Comparison of ENCODE assay signal across 8 mouse cellular contexts in the genomic region with DNA sequence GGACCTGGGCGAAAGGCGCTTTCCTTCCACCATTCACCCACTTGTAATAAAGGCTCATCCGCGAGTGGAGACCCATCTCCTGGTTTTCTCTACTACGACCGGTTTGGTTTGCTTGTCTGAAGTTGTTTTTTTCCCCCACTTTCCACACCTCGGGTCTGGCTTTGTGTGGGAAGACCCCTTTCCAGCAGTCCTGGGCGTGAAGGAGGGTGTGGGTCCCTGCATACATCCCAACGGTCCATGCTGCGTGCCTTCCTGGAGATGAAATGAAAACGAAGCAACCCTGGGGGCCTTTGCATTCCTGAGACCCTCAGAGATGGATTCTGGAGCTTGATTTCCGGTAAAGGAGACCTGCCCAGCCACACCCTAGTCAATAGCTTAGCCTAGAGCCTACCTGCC. TPM values are rescaled to one million over a fixed set of nuclear protein-coding genes. Genes with fewer than 3 reads are reported as not detected.
DNase-seq lines count a peak whose midpoint lies in the region; ATAC-seq lines count a peak whose summit lies in the region.

No protein-coding gene starts in this region.

- no peaks in the 10 kb centered on the region for H3K27me3 ChIP-seq in lung, embryonic 16.5 days (ENCODE audit: control insufficient read depth, insufficient read depth, low read depth, low read length)
- no peaks in the 10 kb centered on the region for H3K27me3 ChIP-seq in embryonic facial prominence, embryonic 12.5 days
- H3K27me3 ChIP-seq in intestine, embryonic 15.5 days (replicated peaks): no peaks in the 10 kb centered on the region
- H3K27me3 ChIP-seq in neural tube, embryonic 12.5 days (replicated peaks): no peaks in the 10 kb centered on the region

- H3K9me3 ChIP-seq in lung, embryonic 16.5 days (ENCODE audit: control insufficient read depth, low read length): no peaks in the 10 kb centered on the region
- no peaks in the 10 kb centered on the region for H3K9me3 ChIP-seq in embryonic facial prominence, embryonic 12.5 days
- H3K9me3 ChIP-seq in intestine, embryonic 15.5 days: no peaks in the 10 kb centered on the region
- H3K9me3 ChIP-seq in neural tube, embryonic 12.5 days: no peaks in the 10 kb centered on the region

- H3K4me2 ChIP-seq in lung, embryonic 16.5 days (ENCODE audit: low read depth, low read length): peak overlapping the region; percentile 89
- H3K4me2 ChIP-seq in embryonic facial prominence, embryonic 12.5 days (replicated peaks): peak overlapping the region; percentile 71
- H3K4me2 ChIP-seq in intestine, embryonic 15.5 days (replicated peaks): peak overlapping the region; percentile 65
- peak overlapping the region; percentile 76 for H3K4me2 ChIP-seq in neural tube, embryonic 12.5 days (replicated peaks)

- no peak for DNase-seq in lung, postnatal 4 days
- DNase-seq in ovary, postnatal 36 days (ENCODE audit: low spot score): no peak
- no peak for DNase-seq in adrenal gland, postnatal 10 days
- no peak for DNase-seq in layer of hippocampus, postnatal 10 days (ENCODE audit: low spot score in 2 of 2)

- no peak for ATAC-seq in lung, embryonic 16.5 days (ENCODE audit: low read depth)
- ATAC-seq in embryonic facial prominence, embryonic 12.5 days (ENCODE audit: insufficient number of reproducible peaks, insufficient read depth, low FRiP score, low TSS enrichment): no peak
- ATAC-seq in intestine, embryonic 15.5 days: no peak
- peak; percentile 5; the same call in 1 of the 2 replicates for ATAC-seq in neural tube, embryonic 12.5 days (ENCODE audit: low FRiP score, low read depth)

- 0 out of 2 replicates have a peak, but pooled peaks cover 2% of the 10 kb centered on the region for H3K36me3 ChIP-seq in lung, embryonic 16.5 days (ENCODE audit: control insufficient read depth, insufficient read depth, low read length)
- H3K36me3 ChIP-seq in embryonic facial prominence, embryonic 12.5 days: 0 out of 2 replicates have a peak, but pooled peaks cover 9% of the 10 kb centered on the region
- H3K36me3 ChIP-seq in intestine, embryonic 15.5 days: no peaks in the 10 kb centered on the region
- peaks cover 11% of the 10 kb centered on the region; the same call in 1 of the 2 replicates for H3K36me3 ChIP-seq in neural tube, embryonic 12.5 days

- H3K4me1 ChIP-seq in lung, embryonic 16.5 days (replicated peaks; ENCODE audit: control insufficient read depth, insufficient read depth, low read length): peaks cover 18% of the 10 kb centered on the region
- H3K4me1 ChIP-seq in embryonic facial prominence, embryonic 12.5 days: peaks cover 20% of the 10 kb centered on the region
- H3K4me1 ChIP-seq in intestine, embryonic 15.5 days (replicated peaks): peaks cover 20% of the 10 kb centered on the region; the same call in 1 of the 2 replicates
- H3K4me1 ChIP-seq in neural tube, embryonic 12.5 days: peaks cover 32% of the 10 kb centered on the region

- WGBS in lung, embryonic 16.5 days: under 1% methylated on average over 12 of the region's 12 CpGs
- under 1% methylated on average over 12 of the region's 12 CpGs for WGBS in embryonic facial prominence, embryonic 12.5 days
- under 1% methylated on average over 12 of the region's 12 CpGs for WGBS in intestine, embryonic 15.5 days
- under 1% methylated on average over 12 of the region's 12 CpGs for WGBS in neural tube, embryonic 12.5 days

- H3K9ac ChIP-seq in lung, embryonic 16.5 days (ENCODE audit: low read length): peak overlapping the region; percentile 96
- peak overlapping the region; percentile 92 for H3K9ac ChIP-seq in embryonic facial prominence, embryonic 12.5 days
- peak overlapping the region; percentile 97 for H3K9ac ChIP-seq in intestine, embryonic 15.5 days
- H3K9ac ChIP-seq in neural tube, embryonic 12.5 days: peak overlapping the region; percentile 98

- H3K4me3 ChIP-seq in lung, embryonic 16.5 days (ENCODE audit: low read length): peak overlapping the region; percentile 96
- H3K4me3 ChIP-seq in embryonic facial prominence, embryonic 12.5 days: peak overlapping the region; percentile 78
- H3K4me3 ChIP-seq in intestine, embryonic 15.5 days (replicated peaks): peak overlapping the region; percentile 88
- peak overlapping the region; percentile 90 for H3K4me3 ChIP-seq in neural tube, embryonic 12.5 days

- peak overlapping the region; percentile 100 for H3K27ac ChIP-seq in lung, embryonic 16.5 days (ENCODE audit: low read length)
- peak overlapping the region; percentile 100 for H3K27ac ChIP-seq in embryonic facial prominence, embryonic 12.5 days
- peak overlapping the region; percentile 100 for H3K27ac ChIP-seq in intestine, embryonic 15.5 days
- peak overlapping the region; percentile 99 for H3K27ac ChIP-seq in neural tube, embryonic 12.5 days

RNA-seq across cellular contexts. Expression of a gene that starts 0.8 kb away (rescaled TPM):
- polyA plus RNA-seq in lung, embryonic 16.5 days (2015; fragmentation: Nextera tagmentation; extraction: Ambion mirVana): 415 and 417 TPM in 2 replicates
- polyA plus RNA-seq in embryonic facial prominence, embryonic 12.5 days (2016; fragmentation: Nextera tagmentation; extraction: Ambion mirVana): 397 and 405 TPM in 2 replicates
- polyA plus RNA-seq in intestine, embryonic 15.5 days (2015; fragmentation: Nextera tagmentation; extraction: Ambion mirVana): 440 and 463 TPM in 2 replicates
- polyA plus RNA-seq in neural tube, embryonic 12.5 days (2016; fragmentation: Nextera tagmentation; extraction: Ambion mirVana): 507 and 538 TPM in 2 replicates
- total RNA-seq in adrenal gland, postnatal 10 days (2021): 100 to 1,000 TPM; 137 to 144 TPM
- total RNA-seq in layer of hippocampus, postnatal 10 days (2021): 1,000 to 10,000 TPM; 1,193 to 1,271 TPM
